In genomic region chr7:71960453-71961230, GRCm38 (mm10) we compare ENCODE assay signal across 8 mouse cellular contexts.
A peak's percentile ranks its signal among the peaks of the same experiment; 100 is the strongest.
DNase-seq lines count a peak whose midpoint lies in the region; ATAC-seq lines count a peak whose summit lies in the region.

No protein-coding gene starts in this region.

- H3K36me3 ChIP-seq in hindbrain, embryonic 12.5 days, result no peaks in the 10 kb centered on the region
- H3K36me3 ChIP-seq in limb, embryonic 13.5 days, result no peaks in the 10 kb centered on the region
- H3K36me3 ChIP-seq in midbrain, embryonic 10.5 days, result no peaks in the 10 kb centered on the region

- peaks cover 8% of the 10 kb centered on the region for H3K4me1 ChIP-seq in hindbrain, embryonic 12.5 days
- no peaks in the 10 kb centered on the region; the same call in 1 of the 2 replicates for H3K4me1 ChIP-seq in limb, embryonic 13.5 days
- H3K4me1 ChIP-seq in midbrain, embryonic 10.5 days, result peaks cover 14% of the 10 kb centered on the region

- peak overlapping the region; percentile 47 for H3K4me2 ChIP-seq in hindbrain, embryonic 12.5 days (replicated peaks)
- H3K4me2 ChIP-seq in limb, embryonic 13.5 days (replicated peaks), result peak overlapping the region; percentile 53

- peak; percentile 61 for ATAC-seq in hindbrain, embryonic 12.5 days (ENCODE audit: low FRiP score)
- peak; percentile 69 for ATAC-seq in limb, embryonic 13.5 days (ENCODE audit: low FRiP score, low read depth)

- 0 out of 2 replicates have a peak overlapping the region, but pooled peaks have one; percentile 11 for H3K4me3 ChIP-seq in hindbrain, embryonic 12.5 days
- H3K4me3 ChIP-seq in limb, embryonic 13.5 days, result peak overlapping the region; percentile 23
- H3K4me3 ChIP-seq in midbrain, embryonic 10.5 days, result peak overlapping the region; percentile 40

- no peaks in the 10 kb centered on the region for H3K27me3 ChIP-seq in hindbrain, embryonic 12.5 days
- no peaks in the 10 kb centered on the region for H3K27me3 ChIP-seq in limb, embryonic 13.5 days
- H3K27me3 ChIP-seq in midbrain, embryonic 10.5 days (ENCODE audit: low read depth, poor library complexity, severe bottlenecking), result no peaks in the 10 kb centered on the region

- peak overlapping the region; percentile 52 for H3K27ac ChIP-seq in hindbrain, embryonic 12.5 days
- no peak overlapping the region for H3K27ac ChIP-seq in limb, embryonic 13.5 days
- peak overlapping the region; percentile 70 for H3K27ac ChIP-seq in midbrain, embryonic 10.5 days (replicated peaks)

- whole genome bisulfite sequencing in hindbrain, embryonic 12.5 days, result 5% methylated on average over 11 of the region's 11 CpGs
- 3% methylated on average over 11 of the region's 11 CpGs for WGBS in limb, embryonic 13.5 days
- WGBS in midbrain, embryonic 10.5 days, result 5% methylated on average over 11 of the region's 11 CpGs

- H3K9me3 ChIP-seq in hindbrain, embryonic 12.5 days (replicated peaks), result no peaks in the 10 kb centered on the region
- H3K9me3 ChIP-seq in limb, embryonic 13.5 days, result no peaks in the 10 kb centered on the region
- H3K9me3 ChIP-seq in midbrain, embryonic 10.5 days (replicated peaks), result no peaks in the 10 kb centered on the region

- DNase-seq in cerebellum, postnatal 10 days, result peak; percentile 31 to 43
- no peak for DNase-seq in cerebellum, adult 8-10 months
- DNase-seq in forelimb bud, embryonic 11.5 days (ENCODE audit: low read depth, low spot score), result peak; percentile 44
- peak; percentile 73 for DNase-seq in midbrain, embryonic 10.5 days (ENCODE audit: low spot score)
- peak; percentile 60 for DNase-seq in testis, postnatal 14 days (ENCODE audit: low spot score)
- DNase-seq in thymus, postnatal 10 days (ENCODE audit: low spot score in 2 of 2), result no peak

- no peak overlapping the region for H3K9ac ChIP-seq in hindbrain, embryonic 12.5 days
- no peak overlapping the region for H3K9ac ChIP-seq in limb, embryonic 13.5 days

Comparison
In these comparisons a context has a peak if more than half of its experiments do, and no peak if none do; other contexts are left out.
1. DNase-seq: peak in cerebellum, postnatal 10 days (2 of 2), forelimb bud, embryonic 11.5 days (single experiment), midbrain, embryonic 10.5 days (single experiment) and testis, postnatal 14 days (single experiment); none in cerebellum, adult 8-10 months (single experiment) and thymus, postnatal 10 days (0 of 2).
2. Peak in every context shown above with its lines, with median percentiles within 50 percentile points of each other: H3K4me3 ChIP-seq.